Mouse (Mus musculus): Measurements from ENCODE around the gene Dnaic1. TPM values are rescaled to one million over a fixed set of nuclear protein-coding genes. Genes with fewer than 3 reads are reported as not detected.

Dnaic1 gene
- total and polyA plus RNA-seq, 3 experiments: not detected

- no peaks in the 10 kb centered on the region for H3K4me1 ChIP-seq (ENCODE audit: insufficient read depth, low read depth, low read length)
- no peak overlapping the region for H3K4me3 ChIP-seq (ENCODE audit: low read depth, low read length)
- H3K9me3 ChIP-seq (replicated peaks): no peaks in the 10 kb centered on the region
- ATAC-seq (ENCODE audit: extremely low read depth, insufficient number of reproducible peaks, low FRiP score, poor library complexity, severe bottlenecking) (no peak), DNase-seq (ENCODE audit: low spot score) (no peak)
- TF ChIP-seq GATA1 (IDR thresholded peaks at IDR 0.05; ENCODE audit: borderline replicate concordance, low read length) (no peak), POLR2AphosphoS5 (IDR thresholded peaks at IDR 0.05; ENCODE audit: insufficient replicate concordance, low read depth, low read length) (no peak), CTCF (IDR thresholded peaks at IDR 0.05; ENCODE audit: low read depth, low read length) (no peak), TAL1 (conservative IDR thresholded peaks at IDR 0.05; ENCODE audit: low read depth, low read length) (no peak), GATA2 (IDR thresholded peaks at IDR 0.05; ENCODE audit: borderline replicate concordance, low read depth, low read length) (no peak)
- H3K36me3 ChIP-seq (replicated peaks): no peaks in the 10 kb centered on the region
- H3K27me3 ChIP-seq (ENCODE audit: insufficient read depth, low read length): peaks cover 14% of the 10 kb centered on the region
Measured at GRCm38 (mm10) chr4:41670836-41671235, 101.3 kb downstream of the Dnaic1 start.

DNA sequence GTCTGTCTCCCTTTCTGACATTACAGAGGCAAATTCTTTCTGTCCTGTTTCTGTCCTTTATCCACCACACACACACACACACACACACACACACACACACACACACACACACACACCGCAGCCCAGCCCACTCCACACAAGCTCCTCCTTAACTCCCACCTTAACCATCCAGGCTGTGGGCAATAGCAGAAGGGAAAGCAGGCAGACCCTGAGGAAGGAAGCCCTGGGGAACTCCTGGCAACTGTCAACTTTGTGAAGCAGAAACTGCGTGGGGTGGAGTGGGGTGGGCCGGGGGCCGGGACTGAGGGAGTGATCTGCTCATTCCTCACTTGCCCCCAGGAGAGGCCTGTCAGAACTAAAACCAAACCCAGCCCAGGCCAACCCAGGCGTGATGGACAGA, 101.9 kb downstream of the Dnaic1 start:
- no peak for TF ChIP-seq CTCF (IDR thresholded peaks at IDR 0.05; ENCODE audit: low read depth, low read length)
- no peak for TF ChIP-seq TAL1 (conservative IDR thresholded peaks at IDR 0.05; ENCODE audit: low read depth, low read length)
- TF ChIP-seq GATA1 (IDR thresholded peaks at IDR 0.05; ENCODE audit: borderline replicate concordance, low read length): no peak
- TF ChIP-seq POLR2AphosphoS5 (IDR thresholded peaks at IDR 0.05; ENCODE audit: insufficient replicate concordance, low read depth, low read length): no peak
- no peak for TF ChIP-seq GATA2 (IDR thresholded peaks at IDR 0.05; ENCODE audit: borderline replicate concordance, low read depth, low read length)
- Histone ChIP-seq H3K27me3 (ENCODE audit: insufficient read depth, low read length) (peaks cover 13% of the 10 kb centered on the region), H3K4me1 (ENCODE audit: insufficient read depth, low read depth, low read length) (no peaks in the 10 kb centered on the region), H3K4me3 (ENCODE audit: low read depth, low read length) (no peak overlapping the region), H3K9me3 (replicated peaks) (no peaks in the 10 kb centered on the region), H3K36me3 (replicated peaks) (no peaks in the 10 kb centered on the region)
- ATAC-seq (ENCODE audit: extremely low read depth, insufficient number of reproducible peaks, low FRiP score, poor library complexity, severe bottlenecking): no peak
- no peak for DNase-seq (ENCODE audit: low spot score)

DNA sequence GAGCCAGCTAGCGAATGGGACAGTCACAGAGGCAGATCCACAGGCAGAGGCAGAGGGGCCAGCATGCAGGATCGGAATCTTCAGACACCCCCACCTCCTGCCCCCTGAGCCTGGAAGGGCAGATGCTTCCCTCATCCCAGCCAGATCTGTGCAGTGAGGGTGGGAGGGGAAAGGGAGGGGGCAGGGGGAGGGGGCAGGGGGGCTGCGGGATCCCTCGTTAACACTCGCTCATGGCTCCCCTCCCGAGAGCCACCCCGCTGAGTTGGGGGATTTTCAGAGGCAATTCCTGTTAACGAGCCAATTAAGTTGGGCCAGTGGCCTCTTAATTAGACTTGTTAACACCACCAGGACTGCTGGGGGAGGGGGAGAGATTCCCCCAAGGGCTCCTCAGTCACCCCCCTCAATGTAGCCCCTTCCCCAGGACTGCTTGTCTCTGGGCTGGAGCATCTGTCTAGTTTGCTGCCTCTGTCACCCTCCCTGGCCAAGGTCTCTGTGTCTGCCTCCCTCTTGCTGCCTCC, 102.4 kb downstream of the Dnaic1 start:
- H3K4me1 ChIP-seq (ENCODE audit: insufficient read depth, low read depth, low read length): no peaks in the 10 kb centered on the region
- no peak for ATAC-seq (ENCODE audit: extremely low read depth, insufficient number of reproducible peaks, low FRiP score, poor library complexity, severe bottlenecking)

GRCm38 (mm10) chr4:41672522-41672963, 103.0 kb downstream of the Dnaic1 start:
- Histone ChIP-seq H3K4me3 (ENCODE audit: low read depth, low read length) (no peak overlapping the region), H3K27me3 (ENCODE audit: insufficient read depth, low read length) (peaks cover 17% of the 10 kb centered on the region), H3K9me3 (replicated peaks) (no peaks in the 10 kb centered on the region), H3K36me3 (replicated peaks) (no peaks in the 10 kb centered on the region), H3K4me1 (ENCODE audit: insufficient read depth, low read depth, low read length) (no peaks in the 10 kb centered on the region)
- TF ChIP-seq GATA2 (IDR thresholded peaks at IDR 0.05; ENCODE audit: borderline replicate concordance, low read depth, low read length): no peak
- TF ChIP-seq CTCF (IDR thresholded peaks at IDR 0.05; ENCODE audit: low read depth, low read length): no peak
- no peak for TF ChIP-seq GATA1 (IDR thresholded peaks at IDR 0.05; ENCODE audit: borderline replicate concordance, low read length)
- TF ChIP-seq POLR2AphosphoS5 (IDR thresholded peaks at IDR 0.05; ENCODE audit: insufficient replicate concordance, low read depth, low read length): no peak
- no peak for TF ChIP-seq TAL1 (conservative IDR thresholded peaks at IDR 0.05; ENCODE audit: low read depth, low read length)
- ATAC-seq (ENCODE audit: extremely low read depth, insufficient number of reproducible peaks, low FRiP score, poor library complexity, severe bottlenecking) (no peak), DNase-seq (ENCODE audit: low spot score) (no peak)

More for the DNA sequence above, 102.4 kb downstream of the Dnaic1 start:
- Histone ChIP-seq H3K27me3 (ENCODE audit: insufficient read depth, low read length) (peaks cover 12% of the 10 kb centered on the region), H3K36me3 (replicated peaks) (no peaks in the 10 kb centered on the region), H3K4me3 (ENCODE audit: low read depth, low read length) (no peak overlapping the region), H3K9me3 (replicated peaks) (no peaks in the 10 kb centered on the region)
- no peak for DNase-seq (ENCODE audit: low spot score)
- TF ChIP-seq POLR2AphosphoS5 (IDR thresholded peaks at IDR 0.05; ENCODE audit: insufficient replicate concordance, low read depth, low read length): no peak
- TF ChIP-seq CTCF (IDR thresholded peaks at IDR 0.05; ENCODE audit: low read depth, low read length): no peak

- no peak for TF ChIP-seq CTCF (IDR thresholded peaks at IDR 0.05; ENCODE audit: low read depth, low read length)
- no peak for TF ChIP-seq GATA2 (IDR thresholded peaks at IDR 0.05; ENCODE audit: borderline replicate concordance, low read depth, low read length)
- no peak for TF ChIP-seq TAL1 (conservative IDR thresholded peaks at IDR 0.05; ENCODE audit: low read depth, low read length)
- no peak for TF ChIP-seq POLR2AphosphoS5 (IDR thresholded peaks at IDR 0.05; ENCODE audit: insufficient replicate concordance, low read depth, low read length)
- no peak for TF ChIP-seq GATA1 (IDR thresholded peaks at IDR 0.05; ENCODE audit: borderline replicate concordance, low read length)
- Histone ChIP-seq H3K9me3 (replicated peaks) (no peaks in the 10 kb centered on the region), H3K4me3 (ENCODE audit: low read depth, low read length) (no peak overlapping the region), H3K27me3 (ENCODE audit: insufficient read depth, low read length) (peaks cover 17% of the 10 kb centered on the region), H3K4me1 (ENCODE audit: insufficient read depth, low read depth, low read length) (no peaks in the 10 kb centered on the region), H3K36me3 (replicated peaks) (no peaks in the 10 kb centered on the region)
- no peak for DNase-seq (ENCODE audit: low spot score)
- no peak for ATAC-seq (ENCODE audit: extremely low read depth, insufficient number of reproducible peaks, low FRiP score, poor library complexity, severe bottlenecking)
Measured at GRCm38 (mm10) chr4:41673186-41673585, 103.6 kb downstream of the Dnaic1 start.

DNA sequence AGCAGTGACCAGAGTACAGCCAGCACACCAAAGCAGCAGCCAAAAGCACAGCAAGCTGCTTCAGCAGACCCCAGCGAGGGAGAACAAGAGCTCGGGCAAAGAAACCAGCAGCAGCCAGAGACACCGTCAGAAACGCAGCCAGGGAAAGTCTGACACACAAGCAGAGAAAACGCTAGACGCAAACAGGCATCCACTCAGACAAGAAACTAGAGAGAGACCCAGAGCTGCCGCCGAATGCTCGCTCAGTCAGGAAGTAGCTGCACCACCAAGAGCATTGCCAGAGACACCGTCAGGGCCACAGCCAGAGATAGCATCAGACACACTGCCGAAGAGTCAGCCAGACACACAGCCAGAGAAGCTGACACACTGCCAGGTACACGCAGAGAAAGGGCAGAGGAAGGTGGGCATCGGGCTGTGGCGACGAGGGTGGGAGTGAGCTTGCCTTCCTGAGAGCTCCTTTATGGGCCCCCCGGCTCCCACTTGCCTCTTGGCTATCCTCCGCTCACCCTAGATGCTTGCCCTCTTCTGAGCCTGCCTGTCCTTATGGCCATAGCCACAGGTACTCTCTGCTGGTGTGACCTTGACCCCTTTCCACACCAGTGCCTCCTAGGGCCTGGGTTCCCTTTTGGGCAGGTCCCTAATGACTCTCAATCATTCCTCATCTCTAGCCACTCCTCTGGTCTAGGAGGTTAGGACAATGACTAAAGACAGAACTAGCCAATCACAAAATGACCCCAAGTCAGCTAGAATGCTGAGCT, 106.9 kb downstream of the Dnaic1 start:
- Histone ChIP-seq H3K27me3 (ENCODE audit: insufficient read depth, low read length) (peaks cover 13% of the 10 kb centered on the region), H3K36me3 (replicated peaks) (no peaks in the 10 kb centered on the region), H3K4me3 (ENCODE audit: low read depth, low read length) (no peak overlapping the region), H3K4me1 (ENCODE audit: insufficient read depth, low read depth, low read length) (no peaks in the 10 kb centered on the region), H3K9me3 (replicated peaks) (no peaks in the 10 kb centered on the region)
- ATAC-seq (ENCODE audit: extremely low read depth, insufficient number of reproducible peaks, low FRiP score, poor library complexity, severe bottlenecking) (no peak), DNase-seq (ENCODE audit: low spot score) (no peak)
- no peak for TF ChIP-seq TAL1 (conservative IDR thresholded peaks at IDR 0.05; ENCODE audit: low read depth, low read length)
- TF ChIP-seq POLR2AphosphoS5 (IDR thresholded peaks at IDR 0.05; ENCODE audit: insufficient replicate concordance, low read depth, low read length): no peak
- TF ChIP-seq GATA2 (IDR thresholded peaks at IDR 0.05; ENCODE audit: borderline replicate concordance, low read depth, low read length): no peak
- no peak for TF ChIP-seq GATA1 (IDR thresholded peaks at IDR 0.05; ENCODE audit: borderline replicate concordance, low read length)
- no peak for TF ChIP-seq CTCF (IDR thresholded peaks at IDR 0.05; ENCODE audit: low read depth, low read length)

Measured in G1E (cell line).